Mouse (Mus musculus) spleen, adult 2 months (tissue): ENCODE measurements at regions not wholly inside any gene's neighbourhood (a gene's known extent, or its start where the extent isn't known, plus 50 kb on each side); places are given as distances from the start of the nearest gene placed in this dataset.
"Not testable (repeated sequence)": the region's sequence is repeated elsewhere in the genome, so short reads cannot be mapped to it uniquely, and the experiment has no call there.

Experiments
- CTCF ChIP-seq: fragments of 200-500 bp; IDR thresholded peaks from 2 replicates; pipeline ENCODE4 v1.5.1; 2011; ENCODE audit warnings: mild to moderate bottlenecking, inconsistent platforms; ENCODE audit not compliant: insufficient read depth, insufficient read length, insufficient replicate concordance; ENCODE audit errors: extremely low read depth
- POLR2A ChIP-seq: fragments of 200-500 bp; IDR thresholded peaks from 2 replicates; pipeline ENCODE4 v1.6.1; 2011; ENCODE audit warnings: low read depth, low read length, inconsistent platforms

GRCm38 (mm10) chr12:115468569-115468968, 579.0 kb upstream of the Zfp386 start:
- TF ChIP-seq CTCF, POLR2A: not testable (repeated sequence)
